Mouse (Mus musculus) spleen, postnatal 14 days (tissue): ENCODE measurements around the gene Dcpp1.
"Not testable (repeated sequence)": the region's sequence is repeated elsewhere in the genome, so short reads cannot be mapped to it uniquely, and the experiment has no call there.

Source experiments
- DNase-seq, 2 experiments: peaks; one replicate each; pipeline ENCODE4 v3.0.0; 2021 to 2022; ENCODE audit warnings: low spot score in 2 of 2

Gene Dcpp1

GRCm38 (mm10) chr17:23880576-23880975 lies at the start of gene Dcpp1, which contains the start of gene Dcpp2:
Gene Dcpp1, plus strand, starts transcription at chr17:23880876.
Gene Dcpp2, plus strand, starts transcription at chr17:23880880.
- not testable (repeated sequence) for DNase-seq

GRCm38 (mm10) chr17:23831201-23831600 lies 49.5 kb upstream of the Dcpp1 start:
- no peak for DNase-seq

GRCm38 (mm10) chr17:23836006-23836575 lies 44.6 kb upstream of the Dcpp1 start, which contains the start of gene Prss33:
Gene Prss33, minus strand, starts transcription at chr17:23836056.
- DNase-seq, result no peak

- peak in 1 of 2 experiments; percentile 60 for DNase-seq
Measured at GRCm38 (mm10) chr17:23841145-23841544, 39.5 kb upstream of the Dcpp1 start.

- DNase-seq, result no peak
Measured at GRCm38 (mm10) chr17:23843141-23843811, 37.4 kb upstream of the Dcpp1 start.

- DNase-seq, result peak; percentile 34 to 56
Measured at GRCm38 (mm10) chr17:23843812-23844273, 36.8 kb upstream of the Dcpp1 start, which contains the start of the genes Prss32 and Prss41. Gene Prss32, plus strand, starts transcription at chr17:23843855. Gene Prss41, minus strand, starts transcription at chr17:23844172.

GRCm38 (mm10) chr17:23850028-23850427 lies 30.6 kb upstream of the Dcpp1 start:
- DNase-seq, result no peak

- DNase-seq, result peak; percentile 31 to 43
Measured at GRCm38 (mm10) chr17:23850853-23851749, 29.6 kb upstream of the Dcpp1 start.

- peak; percentile 37 to 62 for DNase-seq
Measured at GRCm38 (mm10) chr17:23853292-23853691, 27.4 kb upstream of the Dcpp1 start.

- no peak for DNase-seq
Measured at GRCm38 (mm10) chr17:23854229-23854765, 26.4 kb upstream of the Dcpp1 start.

- DNase-seq, result no peak
Measured at GRCm38 (mm10) chr17:23857193-23857592, 23.5 kb upstream of the Dcpp1 start.

- DNase-seq, result no peak
Measured at GRCm38 (mm10) chr17:23857913-23858312, 22.8 kb upstream of the Dcpp1 start.

GRCm38 (mm10) chr17:23862926-23863325 lies 17.8 kb upstream of the Dcpp1 start:
- no peak for DNase-seq

- DNase-seq, result no peak
Measured at GRCm38 (mm10) chr17:23867756-23868155, 12.9 kb upstream of the Dcpp1 start, which contains the start of gene Prss21. Gene Prss21, plus strand, starts transcription at chr17:23868056.

GRCm38 (mm10) chr17:23868513-23868912 lies 12.2 kb upstream of the Dcpp1 start:
- no peak for DNase-seq

GRCm38 (mm10) chr17:23873884-23874856 lies 6.5 kb upstream of the Dcpp1 start:
- DNase-seq, result peak in 1 of 2 experiments; percentile 10

- no peak for DNase-seq
Measured at GRCm38 (mm10) chr17:23876741-23877140, 3.9 kb upstream of the Dcpp1 start.

GRCm38 (mm10) chr17:23877166-23877565 lies 3.5 kb upstream of the Dcpp1 start:
- DNase-seq, result no peak

- DNase-seq, result not testable (repeated sequence)
Measured at GRCm38 (mm10) chr17:23917158-23917557, 36.5 kb downstream of the Dcpp1 start, which contains the start of gene Dcpp3. Gene Dcpp3, plus strand, starts transcription at chr17:23917458.

- DNase-seq, result peak; percentile 63 to 66
Measured at GRCm38 (mm10) chr17:23924531-23925007, 43.9 kb downstream of the Dcpp1 start.
